Mouse (Mus musculus) right cerebral cortex, adult 18-20 months (tissue): ENCODE data around the gene Amh.

ENCODE experiments used
- DNase-seq: peaks from one replicate; pipeline ENCODE4 v3.0.0; 2022; ENCODE audit warnings: mixed read lengths

Gene Amh

DNA sequence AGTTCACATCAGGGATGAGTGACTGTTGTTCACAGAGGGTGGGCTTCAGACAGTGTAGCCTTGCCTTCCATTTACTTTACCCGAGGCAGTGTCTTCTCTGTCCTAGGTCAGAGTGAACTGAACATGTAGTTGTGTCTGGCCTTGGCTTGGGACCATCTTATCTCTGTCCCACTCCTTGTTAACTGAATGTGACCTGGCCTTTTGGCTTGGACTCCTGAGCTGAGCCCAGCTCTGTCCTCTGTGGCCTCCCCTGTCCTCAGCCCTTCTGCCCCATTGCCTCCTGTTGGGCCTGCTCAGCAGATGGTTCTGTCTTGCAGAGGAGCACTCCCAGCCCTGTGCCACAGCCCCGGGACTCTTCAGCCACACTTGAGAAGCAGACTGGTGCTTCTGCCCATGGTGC, 17.5 kb upstream of the Amh start:
- no peak for DNase-seq

DNA sequence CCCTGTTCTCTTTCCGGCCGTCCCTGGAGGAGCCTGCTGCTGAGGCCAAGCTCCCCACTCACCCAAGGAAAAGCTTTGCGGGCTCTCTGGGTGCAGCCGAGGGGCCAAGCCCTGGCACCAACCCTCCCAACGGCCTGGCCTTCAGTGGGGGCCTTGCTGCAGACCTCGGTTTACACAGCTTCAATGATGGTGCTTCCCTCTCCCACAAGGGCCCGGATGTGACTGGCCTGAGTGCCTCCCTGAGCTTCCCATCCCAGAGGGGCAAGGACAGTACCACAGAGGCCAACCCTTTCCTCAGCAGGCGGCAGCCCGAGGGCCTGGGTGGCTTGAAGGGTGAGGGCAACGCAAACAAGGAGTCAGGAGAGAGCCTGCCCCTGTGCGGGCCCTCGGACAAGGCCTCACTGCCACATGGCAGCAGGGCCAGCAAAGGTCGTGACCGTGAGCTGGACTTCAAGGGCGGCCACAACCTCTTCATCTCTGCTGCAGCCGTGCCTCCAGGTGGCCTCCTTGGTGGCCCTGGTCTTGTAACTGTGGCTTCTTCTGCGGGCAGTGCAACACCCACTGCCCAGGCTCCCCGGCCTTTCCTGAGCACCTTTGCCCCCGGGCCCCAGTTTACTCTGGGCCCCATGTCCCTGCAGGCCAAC, 14.2 kb upstream of the Amh start:
- DNase-seq = no peak

DNA sequence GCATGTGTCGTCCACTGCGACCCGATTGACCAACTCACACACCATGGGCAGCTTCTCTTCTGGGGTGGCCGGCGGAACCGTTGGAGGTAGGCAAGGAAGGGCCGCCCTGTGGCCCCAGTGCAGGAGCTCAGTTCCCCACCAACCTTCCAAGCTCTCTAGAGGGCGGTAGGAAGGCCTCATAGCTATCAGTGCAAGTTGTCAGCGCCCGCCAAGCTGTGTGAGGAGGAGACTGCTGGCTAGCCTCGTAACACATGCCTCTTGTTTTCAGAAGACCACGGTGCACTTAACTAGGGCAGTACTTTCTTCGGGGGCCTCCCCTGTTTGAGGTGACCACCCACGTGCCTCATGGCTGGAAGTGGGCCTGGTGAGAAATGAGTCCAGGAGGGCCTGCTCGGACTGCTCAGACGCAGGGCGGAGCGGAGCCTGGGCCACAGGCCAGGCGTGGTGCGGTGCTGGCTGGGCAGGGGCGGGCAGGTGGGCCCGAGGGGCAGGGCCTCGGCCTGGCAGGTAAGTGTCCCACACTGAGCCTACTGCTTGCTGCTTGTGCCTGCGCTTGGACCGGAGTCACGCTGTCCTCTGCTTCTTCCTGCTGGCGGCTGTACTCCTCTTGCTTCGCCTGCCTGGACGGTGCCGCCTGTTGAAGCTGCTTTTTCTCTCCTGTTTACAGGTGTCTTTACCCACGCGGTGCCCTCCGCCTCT, 13.4 kb upstream of the Amh start:
- DNase-seq = peak; percentile 40

DNA sequence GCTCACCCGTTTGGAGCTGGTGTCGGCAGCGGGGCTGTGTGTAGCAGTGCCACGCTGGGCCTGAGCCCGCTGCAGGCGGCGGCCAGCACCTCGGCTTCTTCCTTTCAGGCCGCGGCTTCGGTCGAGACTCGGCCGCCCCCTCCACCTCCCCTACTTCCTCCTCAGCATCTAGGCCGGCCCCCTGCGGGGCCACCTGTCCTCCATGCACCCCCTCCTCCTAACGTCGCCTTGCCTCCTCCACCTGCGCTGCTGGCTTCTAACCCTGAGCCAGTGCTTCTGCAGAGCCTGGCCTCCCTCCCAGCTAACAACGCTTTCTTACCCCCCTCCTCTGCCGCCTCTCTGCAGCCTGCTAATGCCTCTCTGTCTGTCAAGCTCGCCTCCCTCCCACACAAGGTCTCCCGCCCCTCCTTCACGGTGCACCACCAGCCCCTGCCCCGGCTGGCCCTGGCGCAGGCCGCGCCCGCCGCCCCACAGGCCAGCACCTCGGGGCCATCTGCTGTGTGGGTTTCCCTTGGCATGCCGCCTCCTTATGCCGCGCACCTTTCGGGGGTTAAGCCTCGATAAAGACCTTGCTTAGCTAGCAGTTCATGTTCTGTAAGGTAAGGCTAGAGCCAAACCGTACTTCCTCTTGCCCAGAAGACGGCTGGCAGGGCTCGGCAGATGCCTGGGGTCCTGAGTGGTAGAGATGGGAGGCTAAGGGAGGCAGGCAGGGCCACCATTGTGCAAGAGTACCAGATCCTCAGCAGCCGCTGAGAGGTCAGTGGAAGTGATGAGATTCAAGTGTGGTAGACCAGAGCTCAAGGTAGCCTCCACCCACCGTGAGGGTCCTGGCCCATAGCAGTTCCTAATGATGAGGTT, 12.6 kb upstream of the Amh start:
- no peak for DNase-seq

DNA sequence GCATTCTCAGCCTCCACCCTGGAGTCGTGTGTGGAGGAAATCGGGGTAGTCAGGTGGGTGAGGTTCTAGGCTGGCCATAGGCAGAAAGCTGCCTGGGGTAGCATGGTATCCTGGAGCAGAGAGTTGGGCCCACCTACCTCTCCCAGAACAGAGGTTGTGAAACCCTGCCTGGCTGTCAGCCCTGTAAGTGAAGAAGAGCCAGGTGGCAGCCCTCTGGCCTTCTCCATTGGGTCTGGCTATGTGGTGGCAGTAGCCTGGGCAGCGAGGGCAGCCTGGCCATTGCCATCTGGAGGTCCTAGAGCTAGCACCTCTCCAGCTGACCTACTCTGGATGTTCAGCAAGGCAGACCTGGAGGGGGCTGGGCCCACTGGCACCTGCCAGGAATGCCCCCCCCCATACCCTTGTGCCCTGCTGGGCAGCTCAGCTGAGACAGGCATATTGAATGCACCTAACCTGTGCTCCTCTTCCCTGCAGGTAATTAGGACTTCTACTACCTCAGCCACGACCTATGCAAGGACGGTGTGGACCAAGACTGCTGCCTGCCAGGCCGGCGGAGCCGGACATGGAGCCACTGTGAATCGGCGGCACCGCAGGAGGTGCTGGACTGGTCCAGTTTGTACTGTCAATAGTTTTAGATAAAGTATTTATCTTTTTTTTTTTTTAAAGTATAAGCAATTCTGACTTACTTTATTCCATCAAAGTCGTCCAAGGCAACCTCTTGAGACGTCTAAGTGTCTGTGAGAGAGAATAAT, 11.8 kb upstream of the Amh start:
- DNase-seq = no peak

DNA sequence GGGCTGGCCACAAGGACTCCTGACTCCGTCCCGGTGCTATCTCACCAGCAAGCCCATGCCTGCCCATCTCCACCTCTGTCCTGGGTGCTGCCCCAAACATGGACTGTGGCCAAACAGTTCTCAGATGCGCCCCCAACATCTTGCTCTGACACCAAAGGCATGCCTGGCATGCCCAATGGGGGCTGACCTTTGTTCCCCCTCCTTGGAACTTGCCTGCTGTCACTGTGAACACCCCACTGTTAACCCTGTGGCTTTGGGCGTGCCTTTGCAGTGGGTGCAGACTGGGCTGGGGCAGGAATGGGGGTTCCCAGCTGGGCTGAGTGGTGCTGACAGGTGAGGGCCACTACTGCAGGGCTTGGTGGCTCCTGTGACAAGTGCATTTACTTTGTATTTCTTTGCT, 11.2 kb upstream of the Amh start:
- no peak for DNase-seq

DNA sequence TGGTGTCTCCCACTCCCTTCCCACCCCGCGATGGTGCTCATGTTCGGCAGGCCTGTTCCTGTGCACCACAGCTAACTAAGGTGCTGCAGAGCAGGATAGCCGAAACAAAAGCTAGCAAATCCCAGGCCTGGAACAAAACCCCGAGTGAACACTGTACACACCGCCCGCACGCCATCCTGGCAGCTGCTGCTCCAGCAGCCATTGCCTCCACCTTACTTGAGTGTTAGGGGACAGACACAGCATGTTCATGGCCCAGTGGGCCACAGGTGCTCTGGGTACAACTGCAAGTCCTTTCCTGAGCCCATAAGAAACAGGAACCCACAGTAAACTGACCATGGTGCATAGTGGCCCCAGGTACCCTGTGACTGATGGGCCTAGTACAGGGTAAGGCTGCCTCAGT, 10.3 kb upstream of the Amh start:
- DNase-seq = no peak

DNA sequence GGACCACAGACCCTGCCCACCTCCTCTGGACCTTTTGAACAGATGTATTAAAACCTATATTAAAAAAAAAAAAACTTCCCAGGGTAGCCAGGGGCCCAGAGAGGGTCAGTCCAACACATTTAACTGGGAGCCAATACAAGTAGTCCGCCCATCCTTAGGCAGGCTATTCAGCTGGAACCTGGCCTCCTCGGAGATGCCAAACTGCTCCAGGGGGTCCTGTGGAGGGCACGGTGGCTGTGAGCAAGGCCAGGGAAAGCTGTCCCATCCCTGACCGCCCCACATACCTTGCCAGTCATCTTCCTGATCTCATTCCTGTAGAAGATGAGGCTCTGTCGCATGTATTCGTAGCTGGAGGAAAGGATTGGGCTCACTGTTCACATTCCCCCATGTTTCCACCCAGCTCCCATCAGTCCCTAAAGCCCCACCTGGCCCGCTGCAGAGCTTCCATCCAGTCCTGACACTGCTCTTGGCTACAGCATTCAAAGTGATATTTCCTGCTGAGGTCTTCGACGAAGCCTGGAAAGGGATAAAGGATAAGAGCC, 8.7 kb upstream of the Amh start:
- no peak for DNase-seq

DNA sequence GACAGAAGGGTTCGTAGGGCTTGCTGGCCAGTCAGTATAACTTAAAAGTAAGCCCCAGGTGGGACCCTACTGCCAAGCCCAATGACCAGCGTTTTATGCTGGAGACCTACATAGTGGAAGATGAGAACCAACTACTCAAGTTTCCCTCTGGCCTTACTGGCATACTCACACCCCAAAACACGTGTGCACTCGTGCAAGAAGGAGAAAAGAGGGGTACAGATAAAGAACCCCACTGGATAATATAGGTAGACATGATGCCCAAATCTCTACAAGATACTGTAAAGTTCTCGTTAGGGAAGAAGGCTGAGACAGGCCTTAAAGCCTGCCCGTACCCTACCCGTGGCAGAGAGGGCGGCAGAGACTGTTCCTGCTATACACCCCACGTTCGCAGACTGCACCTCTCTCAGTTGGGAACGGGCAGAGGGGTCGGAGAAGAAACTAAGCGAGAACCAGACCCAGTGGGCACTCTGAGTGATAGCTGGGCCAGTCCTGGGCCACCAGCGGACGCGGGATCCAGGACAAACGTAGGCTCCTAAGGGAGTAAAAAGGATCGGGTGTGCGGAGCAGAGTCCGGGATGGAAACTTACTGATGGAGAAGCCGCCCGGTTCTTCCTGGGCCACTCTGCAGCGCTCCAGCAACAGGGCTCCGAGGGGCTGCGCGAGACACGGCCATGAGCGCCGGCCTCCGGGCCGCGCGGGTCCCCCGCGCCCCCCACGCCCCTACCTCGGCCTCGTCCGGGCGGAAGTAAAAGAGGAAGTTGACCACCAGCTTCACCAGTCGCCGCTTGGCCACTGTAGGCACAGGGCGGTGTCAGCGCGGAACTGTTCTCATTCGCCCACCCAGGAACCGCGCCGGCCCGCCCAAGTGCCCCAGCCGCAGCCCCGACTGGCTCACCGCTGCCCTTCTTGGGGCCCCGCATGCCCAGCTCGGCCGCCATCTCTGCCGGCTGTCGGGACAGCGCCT, 7.6 kb upstream of the Amh start:
- DNase-seq = no peak

DNA sequence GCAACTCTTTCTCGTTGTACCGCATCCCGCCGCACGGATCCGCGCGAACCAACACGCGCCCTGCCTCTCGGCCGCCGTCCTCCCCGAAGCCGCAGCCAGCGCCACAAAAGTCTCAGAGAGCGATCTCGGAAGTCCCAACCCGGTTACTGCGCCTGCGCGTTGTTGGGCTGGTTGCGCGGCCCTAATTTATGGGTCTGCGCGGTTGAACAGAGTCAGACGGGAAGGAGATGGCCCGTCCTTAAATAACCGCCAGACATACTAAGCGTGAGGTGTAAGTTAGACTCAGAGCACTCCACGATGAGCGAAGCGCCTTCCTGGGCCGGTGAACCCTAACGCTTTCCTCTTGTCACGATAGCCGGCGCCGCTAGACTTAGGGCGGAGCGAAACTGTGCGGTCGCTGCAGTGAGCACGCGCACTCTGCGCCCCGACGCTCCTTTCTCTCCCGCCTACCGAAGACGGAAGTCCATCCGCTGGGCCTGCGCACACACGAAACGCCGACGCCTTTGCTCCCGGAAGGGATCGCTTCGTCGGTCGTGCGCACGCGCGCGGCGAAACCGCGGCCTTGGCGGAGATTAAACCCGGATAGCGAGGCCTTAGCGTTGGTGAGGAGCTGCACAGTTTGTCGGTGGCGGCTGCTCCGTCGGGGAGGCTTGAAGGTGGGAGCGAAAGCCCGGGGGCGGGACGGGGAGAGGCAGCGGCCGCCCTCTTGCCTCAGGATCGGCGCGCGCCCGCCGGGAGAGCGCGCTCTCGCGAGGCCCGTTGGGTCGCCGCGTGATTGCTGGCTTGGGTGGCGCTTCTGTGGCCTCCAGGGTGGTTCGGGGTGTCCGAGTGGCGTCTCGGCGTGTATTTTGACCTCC, 6.7 kb upstream of the Amh start, which contains the start of the genes Sf3a2 and Plekhj1:
Sf3a2 (plus strand) TSS at position 49 of the 857 bp plus-strand sequence.
Plekhj1 (minus strand) TSS at position 477 of the 857 bp plus-strand sequence.
- DNase-seq = peak; percentile 97

DNA sequence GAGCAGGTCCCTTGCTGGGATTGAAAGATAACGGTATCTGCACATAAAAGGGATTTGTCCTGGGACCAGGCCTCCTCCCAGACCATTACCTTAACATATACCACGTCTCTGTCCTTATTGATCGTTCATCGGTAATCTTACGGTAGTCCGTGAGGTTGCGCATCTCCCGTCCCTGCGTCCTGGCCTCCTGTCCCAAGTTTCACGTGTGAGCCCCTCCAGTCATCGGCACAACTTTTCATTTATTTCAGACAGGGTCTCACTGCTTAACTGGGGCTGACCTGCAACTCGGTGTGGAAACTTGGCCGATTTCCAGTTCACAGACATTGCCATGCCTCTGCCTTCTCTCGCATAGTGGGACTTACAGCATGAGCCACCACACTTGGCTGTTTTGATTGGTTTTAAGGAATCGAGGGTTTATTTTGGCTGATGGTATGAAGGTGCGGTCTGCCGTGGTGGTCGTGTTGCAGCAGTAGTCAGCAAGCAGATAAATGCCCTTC, 5.9 kb upstream of the Amh start:
- DNase-seq = no peak

DNA sequence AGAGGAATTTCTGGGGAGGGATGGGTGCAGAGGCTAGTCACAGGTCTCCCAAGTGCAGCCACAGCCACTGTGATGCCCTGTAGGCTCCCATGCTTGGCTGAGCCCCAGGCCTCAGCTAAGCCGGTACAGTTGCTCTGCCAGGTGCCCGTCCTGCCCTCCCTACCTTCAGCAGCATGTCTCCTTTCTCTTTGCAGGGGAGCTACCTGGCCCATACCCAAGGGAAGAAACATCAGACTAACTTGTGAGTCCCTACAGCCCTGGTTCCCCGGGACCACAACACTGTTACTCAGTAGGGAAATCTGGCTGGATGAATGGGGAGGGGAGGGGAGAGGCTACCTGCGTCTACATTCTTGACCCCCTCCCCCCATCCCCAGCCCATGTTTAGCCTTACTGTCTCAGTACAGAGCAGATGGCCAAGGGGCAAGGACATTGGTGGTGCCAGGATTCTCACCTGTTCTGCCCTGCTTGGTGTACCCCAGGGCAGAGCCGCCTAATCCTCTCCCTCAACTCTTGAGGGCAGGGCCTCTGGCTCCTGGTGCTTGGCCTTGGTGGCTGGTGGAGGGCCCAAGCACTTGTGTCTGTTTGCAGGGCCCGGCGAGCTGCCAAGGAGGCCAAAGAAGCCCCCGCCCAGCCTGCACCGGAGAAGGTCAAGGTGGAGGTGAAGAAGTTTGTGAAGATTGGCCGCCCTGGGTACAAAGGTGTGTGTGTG, 2.7 kb upstream of the Amh start:
- DNase-seq = no peak

DNA sequence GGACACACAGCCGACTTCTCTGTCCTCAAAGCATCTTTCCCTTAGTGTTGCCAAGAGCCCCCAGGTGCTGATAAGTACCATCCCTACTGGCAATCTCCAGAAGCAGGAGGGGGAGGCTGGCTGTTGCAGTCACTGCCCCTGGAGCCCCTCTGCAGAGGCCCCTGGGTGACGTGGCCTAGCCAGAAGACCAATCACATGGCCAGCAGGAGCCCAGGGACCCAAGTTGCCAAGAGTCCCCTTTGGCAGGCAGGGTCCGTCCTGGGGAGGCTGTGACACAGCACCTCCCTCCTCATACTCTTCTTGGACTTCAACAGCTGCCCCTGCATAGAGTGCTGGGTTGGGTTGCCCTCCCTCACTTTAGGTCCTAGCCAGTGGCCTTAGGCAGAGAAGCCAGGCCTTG, 2.0 kb upstream of the Amh start:
- DNase-seq = no peak

DNA sequence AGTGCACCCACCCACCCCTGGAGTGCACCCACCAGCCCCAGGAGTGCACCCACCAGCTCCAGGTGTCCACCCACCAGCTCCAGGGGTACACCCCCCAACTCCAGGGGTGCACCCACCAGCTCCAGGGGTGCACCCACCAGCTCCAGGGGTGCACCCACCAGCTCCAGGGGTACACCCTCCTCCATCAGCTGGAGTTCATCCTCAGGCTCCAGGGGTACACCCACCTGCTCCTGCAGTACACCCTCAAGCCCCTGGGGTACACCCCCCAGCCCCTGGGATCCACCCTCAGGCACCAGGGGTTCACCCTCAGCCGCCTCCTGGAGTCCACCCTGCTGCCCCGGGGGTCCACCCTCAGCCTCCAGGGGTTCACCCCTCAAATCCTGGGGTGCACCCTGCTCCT, 703 bp upstream of the Amh start:
- DNase-seq = no peak

DNA sequence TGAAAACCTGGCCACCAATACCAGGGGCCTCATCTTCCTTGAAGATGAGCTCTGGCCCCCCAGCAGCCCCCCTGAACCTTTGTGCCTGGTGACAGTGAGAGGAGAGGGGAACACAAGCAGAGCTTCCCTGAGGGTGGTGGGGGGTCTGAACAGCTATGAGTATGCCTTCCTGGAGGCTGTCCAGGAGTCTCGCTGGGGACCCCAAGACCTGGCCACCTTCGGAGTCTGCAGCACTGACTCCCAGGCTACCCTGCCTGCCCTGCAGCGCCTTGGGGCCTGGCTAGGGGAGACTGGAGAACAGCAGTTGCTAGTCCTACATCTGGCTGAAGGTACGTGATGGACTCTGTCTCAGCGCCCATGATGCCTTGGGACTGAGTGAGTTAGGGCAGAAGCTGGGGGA, 279 bp downstream of the Amh start:
- DNase-seq = no peak

DNA sequence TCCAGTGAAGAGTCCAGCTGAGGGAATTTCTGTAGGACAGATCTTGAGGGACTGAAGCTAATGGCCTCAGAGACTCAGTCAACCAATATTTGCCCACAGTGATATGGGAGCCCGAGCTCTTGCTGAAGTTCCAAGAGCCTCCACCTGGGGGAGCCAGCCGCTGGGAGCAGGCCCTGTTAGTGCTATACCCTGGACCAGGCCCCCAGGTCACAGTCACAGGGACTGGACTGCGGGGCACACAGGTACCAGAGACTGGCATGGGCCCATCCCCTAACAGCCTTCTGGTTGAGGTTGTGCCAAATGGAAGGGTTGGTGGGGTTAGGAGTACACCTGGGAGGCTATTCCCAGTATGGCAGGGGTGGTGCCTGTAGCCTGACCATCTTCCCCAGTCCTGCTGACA, 882 bp downstream of the Amh start:
- DNase-seq = peak; percentile 66

DNA sequence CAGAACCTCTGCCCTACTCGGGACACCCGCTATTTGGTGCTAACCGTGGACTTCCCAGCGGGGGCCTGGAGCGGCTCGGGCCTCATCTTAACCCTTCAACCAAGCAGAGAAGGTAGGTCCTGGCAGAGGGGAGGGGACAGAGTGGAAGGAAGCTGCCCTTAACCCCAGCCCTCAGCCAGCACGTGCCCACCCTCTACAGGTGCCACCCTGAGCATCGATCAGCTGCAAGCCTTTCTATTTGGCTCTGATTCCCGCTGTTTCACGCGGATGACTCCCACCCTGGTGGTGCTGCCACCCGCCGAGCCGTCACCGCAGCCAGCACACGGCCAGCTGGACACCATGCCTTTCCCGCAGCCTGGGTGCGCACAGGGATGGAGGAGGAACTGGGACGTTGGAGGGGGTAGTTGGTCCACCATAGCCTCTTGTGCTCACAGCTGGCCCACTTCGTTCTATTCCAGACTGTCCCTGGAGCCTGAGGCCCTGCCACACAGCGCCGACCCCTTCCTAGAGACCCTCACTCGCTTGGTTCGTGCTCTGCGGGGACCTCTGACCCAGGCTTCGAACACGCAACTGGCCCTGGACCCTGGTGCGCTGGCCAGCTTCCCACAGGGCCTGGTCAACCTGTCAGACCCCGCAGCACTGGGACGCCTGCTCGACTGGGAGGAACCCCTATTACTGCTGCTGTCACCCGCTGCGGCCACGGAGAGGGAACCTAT, 1.5 kb downstream of the Amh start:
- no peak for DNase-seq

DNA sequence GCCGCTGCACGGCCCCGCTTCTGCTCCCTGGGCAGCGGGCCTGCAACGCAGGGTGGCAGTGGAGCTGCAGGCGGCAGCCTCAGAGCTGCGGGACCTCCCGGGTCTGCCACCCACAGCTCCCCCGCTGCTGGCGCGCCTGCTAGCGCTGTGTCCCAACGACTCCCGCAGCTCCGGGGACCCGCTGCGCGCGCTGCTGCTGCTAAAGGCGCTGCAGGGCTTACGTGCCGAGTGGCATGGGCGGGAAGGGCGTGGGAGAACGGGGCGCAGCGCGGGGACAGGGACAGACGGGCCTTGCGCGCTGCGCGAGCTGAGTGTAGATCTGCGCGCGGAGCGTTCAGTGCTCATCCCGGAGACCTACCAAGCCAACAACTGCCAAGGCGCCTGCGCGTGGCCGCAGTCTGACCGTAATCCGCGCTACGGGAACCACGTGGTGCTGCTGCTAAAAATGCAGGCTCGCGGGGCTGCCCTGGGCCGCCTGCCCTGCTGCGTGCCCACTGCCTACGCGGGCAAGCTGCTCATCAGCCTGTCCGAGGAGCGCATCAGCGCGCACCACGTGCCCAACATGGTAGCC, 2.1 kb downstream of the Amh start:
- DNase-seq = peak; percentile 93
